Mouse (Mus musculus) stomach, embryonic 14.5 days (tissue): Measurements from ENCODE around the gene Skap1. TPM values are rescaled to one million over a fixed set of nuclear protein-coding genes. Genes with fewer than 3 reads are reported as not detected.

Experiments used
- ATAC-seq: fragments of 200-750 bp; cut with Nextera tagmentation; 2 replicates; pipeline ENCODE4 v1.8.0; 2017; ENCODE audit warnings: low read depth, moderate TSS enrichment; ENCODE audit not compliant: insufficient number of reproducible peaks, insufficient read depth, low FRiP score
- H3K27ac ChIP-seq: fragments of 300-500 bp; sonication (generic); 2 replicates; pipeline ENCODE4 v1.5.1; 2014; ENCODE audit warnings: mild to moderate bottlenecking, low read length, moderate library complexity, mixed read lengths
- H3K27me3 ChIP-seq: fragments of 300-500 bp; sonication (generic); 2 replicates; pipeline ENCODE4 v1.6.1; 2014; ENCODE audit warnings: low read length, control low read depth, mixed read lengths; ENCODE audit not compliant: control insufficient read depth, insufficient read depth
- H3K36me3 ChIP-seq: fragments of 300-500 bp; sonication (generic); 2 replicates; pipeline ENCODE4 v1.6.1; 2014; ENCODE audit warnings: mild to moderate bottlenecking, control low read depth, low read length, moderate library complexity, mixed read lengths; ENCODE audit not compliant: control insufficient read depth, insufficient read depth
- H3K4me1 ChIP-seq: fragments of 300-500 bp; sonication (generic); 2 replicates; pipeline ENCODE4 v1.6.1; 2014; ENCODE audit warnings: low read length, control low read depth, mixed read lengths; ENCODE audit not compliant: control insufficient read depth, insufficient read depth
- H3K4me2 ChIP-seq: fragments of 300-500 bp; sonication (generic); replicated peaks from 2 replicates; pipeline ENCODE4 v1.6.1; 2014; ENCODE audit warnings: low read depth, low read length, control low read depth
- H3K4me3 ChIP-seq: fragments of 300-500 bp; sonication (generic); 2 replicates; pipeline ENCODE4 v1.5.1; 2014; ENCODE audit warnings: low read depth, low read length, control low read depth
- H3K9ac ChIP-seq: fragments of 300-500 bp; sonication (generic); replicated peaks from 2 replicates; pipeline ENCODE4 v1.6.1; 2014; ENCODE audit warnings: low read depth, mild to moderate bottlenecking, control low read depth, low read length, moderate library complexity, mixed read lengths
- H3K9me3 ChIP-seq: fragments of 300-500 bp; sonication (generic); 2 replicates; pipeline ENCODE4 v1.6.1; 2016; ENCODE audit warnings: low read depth, low read length, control low read depth; ENCODE audit not compliant: control insufficient read depth
- WGBS: fragments of 180-500 bp; shearing (Covaris S2); extraction: QIAGEN DNeasy Blood & Tissue Kit; methylation state at CpG from one replicate; pipeline ENCODE4 v1.1.7; 2014; 5-methylcytosine and 5-hydroxymethylcytosine counted together
- polyA plus RNA-seq: library from polyadenylated mRNA; unstranded; fragments of >200 nt; fragmentation: Nextera tagmentation; extraction: Ambion mirVana; gene quantifications from 2 replicates; pipeline ENCODE4 v1.2.1, GENCODE M21; 2014

Gene Skap1
- polyA plus RNA-seq, 1 experiment from 2014 or later, result 0.82 TPM

DNA sequence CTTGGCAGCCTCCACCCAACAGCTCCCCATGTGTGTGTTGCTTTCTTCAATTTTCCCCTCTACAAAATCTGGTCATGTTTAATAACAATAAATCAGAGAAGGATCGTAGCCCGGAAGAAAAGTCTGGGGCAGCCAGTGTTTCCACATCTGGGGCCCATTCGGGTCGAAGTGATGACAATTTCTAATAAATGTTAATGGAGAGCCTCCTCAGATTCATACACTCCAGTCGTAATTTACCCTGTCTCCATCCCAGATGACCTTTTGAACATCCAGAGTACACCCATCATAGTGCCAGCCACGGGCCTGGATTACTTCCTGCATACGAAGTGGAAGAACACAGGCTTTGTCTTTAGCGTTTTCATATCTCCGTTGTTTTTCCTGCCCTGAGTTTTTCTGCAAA, 32.5 kb upstream of the Skap1 start:
- 29% methylated on average over 9 of the region's 9 CpGs for WGBS
- H3K27ac ChIP-seq, result no peak overlapping the region

DNA sequence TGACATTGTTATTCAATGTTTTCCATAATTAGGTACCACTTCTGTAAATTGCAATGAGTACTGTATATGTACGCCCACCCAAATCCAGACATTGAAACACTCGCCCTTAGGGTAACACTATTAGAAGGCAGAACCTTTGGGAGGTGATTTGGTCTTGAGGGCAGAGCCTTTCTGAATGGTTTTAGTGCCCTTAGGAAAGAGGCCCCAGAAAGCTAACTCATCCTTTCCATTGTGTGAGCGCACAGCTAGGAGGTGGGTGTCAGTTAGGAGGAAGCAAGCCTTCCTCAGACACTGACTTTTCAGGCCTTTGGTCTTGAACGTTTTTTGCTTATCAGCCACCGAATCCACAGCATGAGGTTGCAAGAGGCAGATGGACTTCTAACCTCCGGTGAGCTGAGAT, 29.5 kb upstream of the Skap1 start:
- ATAC-seq, result no peak
- no peaks in the 10 kb centered on the region for H3K4me1 ChIP-seq
- H3K27ac ChIP-seq, result no peak overlapping the region
- 67% methylated on average over 6 of the region's 6 CpGs for WGBS
- no peak overlapping the region for H3K4me2 ChIP-seq
- no peaks in the 10 kb centered on the region for H3K36me3 ChIP-seq
- H3K27me3 ChIP-seq, result no peaks in the 10 kb centered on the region
- no peak overlapping the region for H3K4me3 ChIP-seq
- no peaks in the 10 kb centered on the region for H3K9me3 ChIP-seq
- H3K9ac ChIP-seq, result no peak overlapping the region

More for the DNA sequence above, 32.5 kb upstream of the Skap1 start:
- Histone ChIP-seq H3K4me2 (no peak overlapping the region), H3K36me3 (no peaks in the 10 kb centered on the region), H3K9ac (no peak overlapping the region), H3K9me3 (no peaks in the 10 kb centered on the region), H3K4me3 (no peak overlapping the region), H3K27me3 (no peaks in the 10 kb centered on the region), H3K4me1 (no peaks in the 10 kb centered on the region)
- no peak for ATAC-seq

DNA sequence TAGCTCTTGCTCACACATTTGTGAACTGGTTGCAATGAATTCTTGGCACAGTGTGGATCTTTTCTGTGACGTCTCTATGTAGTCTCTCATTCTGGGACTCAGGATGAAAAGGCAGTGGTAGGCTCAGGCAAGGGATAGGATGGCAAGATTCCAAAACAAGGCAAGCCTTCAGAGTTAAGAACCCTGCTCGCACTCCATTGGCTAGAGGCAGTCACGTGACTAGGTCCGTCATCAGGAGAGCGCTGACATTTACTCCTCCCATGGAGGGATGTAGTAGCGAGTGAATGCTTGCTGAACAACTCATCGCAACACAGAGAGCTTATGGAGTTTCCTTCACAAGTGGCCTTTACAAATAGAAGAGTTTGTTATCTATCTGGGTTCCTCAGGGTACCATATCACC, 27.9 kb upstream of the Skap1 start:
- ATAC-seq, result no peak
- H3K9me3 ChIP-seq, result no peaks in the 10 kb centered on the region

DNA sequence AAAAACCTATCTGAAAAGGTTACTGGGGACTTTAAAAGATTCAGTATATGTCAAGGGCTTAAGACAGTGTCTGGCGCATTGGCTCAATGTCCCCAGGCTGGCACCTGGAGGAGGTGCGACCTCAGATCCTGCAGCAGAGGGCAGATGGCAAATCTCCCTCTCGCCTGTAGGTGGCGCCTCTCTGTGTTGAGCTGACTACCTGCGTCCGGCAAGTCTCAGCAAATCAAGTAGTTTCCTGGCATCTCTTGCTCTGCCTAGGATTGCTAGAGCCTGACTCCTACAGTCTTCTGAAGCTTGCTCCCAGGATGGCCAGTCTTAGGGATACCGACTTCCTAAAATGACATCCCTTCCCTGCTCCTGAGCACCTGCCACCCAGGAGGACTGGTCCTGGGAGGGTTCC, 25.6 kb upstream of the Skap1 start:
- H3K4me3 ChIP-seq, result no peak overlapping the region
- no peak overlapping the region for H3K9ac ChIP-seq
- H3K36me3 ChIP-seq, result no peaks in the 10 kb centered on the region
- no peaks in the 10 kb centered on the region for H3K9me3 ChIP-seq
- H3K27ac ChIP-seq, result no peak overlapping the region
- 8% methylated on average over 7 of the region's 7 CpGs for WGBS
- ATAC-seq, result no peak
- H3K27me3 ChIP-seq, result no peaks in the 10 kb centered on the region
- no peaks in the 10 kb centered on the region for H3K4me1 ChIP-seq
- no peak overlapping the region for H3K4me2 ChIP-seq

More for the DNA sequence above, 27.9 kb upstream of the Skap1 start:
- H3K4me3 ChIP-seq, result no peak overlapping the region
- H3K36me3 ChIP-seq, result no peaks in the 10 kb centered on the region
- no peaks in the 10 kb centered on the region for H3K27me3 ChIP-seq
- H3K9ac ChIP-seq, result no peak overlapping the region
- 65% methylated on average over 7 of the region's 7 CpGs for WGBS
- H3K27ac ChIP-seq, result no peak overlapping the region
- no peak overlapping the region for H3K4me2 ChIP-seq
- no peaks in the 10 kb centered on the region for H3K4me1 ChIP-seq

DNA sequence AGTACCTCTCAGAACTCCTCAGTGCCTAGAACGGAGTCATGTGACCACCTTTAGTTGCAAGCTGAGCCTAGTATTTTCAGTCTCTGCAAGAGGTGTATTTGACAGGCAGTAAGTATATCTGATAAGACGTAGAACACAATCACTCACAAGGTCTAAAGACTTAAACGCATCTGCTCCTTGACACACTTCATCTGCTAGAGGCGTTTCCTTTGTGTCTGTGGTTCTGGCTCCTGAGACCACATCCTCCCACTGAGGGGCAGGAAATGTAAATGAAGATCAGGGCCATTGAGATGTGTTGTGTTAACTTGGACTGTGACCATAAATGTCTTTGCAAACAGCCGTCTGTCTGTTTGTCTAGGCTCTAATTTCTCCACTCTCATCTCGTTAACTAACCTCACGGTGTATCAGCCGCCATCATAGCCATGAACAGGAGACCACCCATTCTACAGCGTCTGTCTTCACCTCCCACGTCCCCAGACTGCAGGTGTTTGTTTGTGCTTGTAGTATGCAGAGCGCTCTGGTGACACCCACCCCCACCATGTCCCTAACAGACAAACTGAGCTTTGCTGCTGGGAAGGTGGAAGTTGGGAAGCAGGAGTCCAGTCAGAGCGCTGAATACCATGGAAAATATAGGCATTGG, 22.7 kb upstream of the Skap1 start:
- Histone ChIP-seq H3K27ac (no peak overlapping the region), H3K4me1 (no peaks in the 10 kb centered on the region), H3K4me2 (no peak overlapping the region), H3K9me3 (no peaks in the 10 kb centered on the region), H3K9ac (no peak overlapping the region), H3K36me3 (no peaks in the 10 kb centered on the region), H3K4me3 (no peak overlapping the region), H3K27me3 (no peaks in the 10 kb centered on the region)
- WGBS, result 60% methylated on average over 12 of the region's 12 CpGs
- no peak for ATAC-seq

DNA sequence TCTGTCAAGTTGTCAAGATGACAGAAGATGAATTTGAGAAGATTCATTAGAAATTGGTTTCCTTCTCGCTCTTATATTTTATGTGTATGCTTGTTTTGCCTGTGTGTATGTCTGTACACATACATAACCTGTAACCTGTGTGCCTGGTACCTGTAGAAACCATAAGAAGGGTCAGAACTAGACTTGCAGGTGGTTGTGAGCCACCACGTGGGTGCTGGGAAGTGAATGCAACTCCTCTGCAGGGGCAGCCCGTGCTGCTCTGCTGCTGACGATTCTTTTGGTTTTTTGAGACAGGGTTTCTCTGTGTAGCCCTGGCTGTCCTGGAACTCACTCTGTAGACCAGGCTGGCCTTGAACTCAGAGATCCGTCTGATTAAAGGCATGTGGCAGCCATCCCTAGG, 21.9 kb upstream of the Skap1 start:
- H3K4me2 ChIP-seq, result no peak overlapping the region
- no peaks in the 10 kb centered on the region for H3K27me3 ChIP-seq
- no peaks in the 10 kb centered on the region for H3K9me3 ChIP-seq
- H3K36me3 ChIP-seq, result no peaks in the 10 kb centered on the region
- 76% methylated on average over 5 of the region's 5 CpGs for WGBS
- H3K4me1 ChIP-seq, result no peaks in the 10 kb centered on the region
- no peak overlapping the region for H3K4me3 ChIP-seq
- no peak overlapping the region for H3K9ac ChIP-seq
- ATAC-seq, result no peak
- no peak overlapping the region for H3K27ac ChIP-seq

DNA sequence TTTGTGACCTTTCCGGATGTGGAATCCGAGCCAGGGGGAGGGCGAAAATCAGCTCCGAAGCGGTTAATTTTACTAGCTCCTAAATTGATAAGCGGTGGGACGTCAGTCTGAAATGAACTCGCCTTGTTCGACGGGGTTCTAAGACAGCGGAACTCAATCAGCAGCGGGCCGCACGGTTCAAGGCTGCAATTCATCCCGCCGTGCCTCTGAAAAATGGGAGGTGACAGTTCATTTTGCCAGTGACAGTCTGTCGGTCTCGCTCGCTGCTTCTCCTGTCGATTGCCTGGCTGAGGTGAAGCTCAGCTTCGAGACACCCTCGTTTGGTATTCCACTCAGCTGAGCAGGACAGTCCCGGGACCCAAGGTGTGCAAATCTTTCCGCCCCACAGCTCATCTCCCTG, 16.5 kb upstream of the Skap1 start:
- Histone ChIP-seq H3K4me1 (no peaks in the 10 kb centered on the region), H3K9me3 (no peaks in the 10 kb centered on the region), H3K4me2 (no peak overlapping the region), H3K9ac (no peak overlapping the region), H3K27ac (no peak overlapping the region), H3K36me3 (no peaks in the 10 kb centered on the region), H3K4me3 (no peak overlapping the region), H3K27me3 (no peaks in the 10 kb centered on the region)
- ATAC-seq, result no peak
- 68% methylated on average over 24 of the region's 24 CpGs for WGBS

DNA sequence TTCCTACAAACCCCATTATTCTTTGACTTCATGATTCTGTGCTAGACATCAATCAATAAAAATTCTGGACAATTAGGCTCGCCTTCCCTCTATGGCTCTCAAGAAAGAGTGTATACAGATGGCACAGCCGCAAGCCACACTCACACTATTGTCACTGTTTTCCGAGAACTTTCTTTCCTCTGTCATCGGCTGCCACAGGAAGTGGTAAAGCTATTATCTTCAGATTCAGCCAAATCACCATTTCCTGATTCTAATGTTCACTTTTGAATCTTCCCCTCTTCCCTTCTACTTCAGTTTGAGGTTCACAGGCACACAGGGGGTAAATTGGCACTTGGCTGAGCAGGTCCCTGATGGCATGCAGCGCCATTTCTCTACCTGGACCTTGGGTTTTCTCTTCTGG, 9.3 kb upstream of the Skap1 start:
- Histone ChIP-seq H3K4me3 (no peak overlapping the region), H3K9me3 (no peaks in the 10 kb centered on the region), H3K27me3 (no peaks in the 10 kb centered on the region), H3K36me3 (no peaks in the 10 kb centered on the region), H3K4me1 (0 out of 2 replicates have a peak, but pooled peaks cover 4% of the 10 kb centered on the region), H3K4me2 (no peak overlapping the region), H3K27ac (no peak overlapping the region), H3K9ac (no peak overlapping the region)
- WGBS, result 80% methylated on average over 5 of the region's 5 CpGs
- ATAC-seq, result no peak

DNA sequence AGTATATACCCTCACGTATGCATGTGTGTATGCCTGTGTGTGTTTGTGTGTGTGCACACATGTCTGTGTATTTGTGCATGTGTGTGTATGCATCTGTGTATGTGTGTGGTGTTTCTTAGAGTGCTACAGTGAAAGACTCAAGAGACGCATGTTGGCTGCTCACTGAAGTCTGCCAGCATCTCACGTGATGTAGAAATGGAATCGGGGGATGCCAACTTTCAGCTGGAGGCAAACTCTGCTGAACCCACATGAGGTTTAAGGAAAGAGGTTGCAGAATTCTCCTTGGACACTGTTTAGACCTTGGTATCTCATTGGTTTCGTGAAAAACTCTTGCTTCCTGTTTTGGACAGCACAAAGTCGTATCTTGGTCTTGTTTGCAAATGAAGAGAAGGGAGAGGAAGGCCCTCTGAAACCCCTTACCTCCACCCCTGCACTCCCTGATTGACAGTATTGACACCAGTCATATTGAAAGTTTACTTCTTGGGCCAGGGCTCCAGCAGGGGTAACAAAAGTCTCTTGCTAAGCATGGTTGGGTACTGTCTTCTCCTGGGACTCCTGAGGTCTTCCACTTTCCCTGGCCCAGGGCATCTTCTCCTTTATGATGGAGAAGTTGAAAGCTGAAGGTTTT, 8.6 kb upstream of the Skap1 start:
- no peak overlapping the region for H3K9ac ChIP-seq
- WGBS, result 84% methylated on average over 6 of the region's 6 CpGs
- no peaks in the 10 kb centered on the region for H3K27me3 ChIP-seq
- no peaks in the 10 kb centered on the region for H3K36me3 ChIP-seq
- no peak overlapping the region for H3K27ac ChIP-seq
- no peak overlapping the region for H3K4me3 ChIP-seq
- no peak overlapping the region for H3K4me2 ChIP-seq
- ATAC-seq, result no peak
- no peaks in the 10 kb centered on the region for H3K9me3 ChIP-seq
- 0 out of 2 replicates have a peak, but pooled peaks cover 4% of the 10 kb centered on the region for H3K4me1 ChIP-seq
